ENCODE assay signal across 24 mouse cellular contexts in genomic region chr6:54157097-54157496, GRCm38 (mm10).
"Had no signal": no experiment of that assay in that cellular context is flagged by ENCODE, and none has a peak within 500 bp of the region (broad histone marks: within the 10 kb centered on the region; RNA-seq: fewer than 3 reads in every experiment).

No protein-coding gene starts in this region.

- H3K9me3 ChIP-seq: heart, embryonic 12.5 days; hindbrain, embryonic 10.5 days; hindbrain, embryonic 12.5 days; intestine, embryonic 15.5 days; limb, embryonic 10.5 days; limb, embryonic 12.5 days; liver, embryonic 13.5 days had no signal

- H3K4me2 ChIP-seq: heart, embryonic 12.5 days; hindbrain, embryonic 12.5 days; hindbrain, embryonic 14.5 days; intestine, embryonic 15.5 days; limb, embryonic 12.5 days; liver, embryonic 11.5 days; liver, embryonic 13.5 days had no signal

- H3K9ac ChIP-seq: heart, embryonic 12.5 days; hindbrain, embryonic 12.5 days; hindbrain, embryonic 14.5 days; intestine, embryonic 15.5 days; limb, embryonic 12.5 days; liver, embryonic 13.5 days had no signal

- H3K4me3 ChIP-seq: heart, adult 2 months; heart, embryonic 12.5 days; hindbrain, embryonic 10.5 days; hindbrain, embryonic 12.5 days; intestine, embryonic 15.5 days; layer of hippocampus, adult 2 months; left cerebral cortex, adult 2 months; limb, embryonic 10.5 days; limb, embryonic 12.5 days; liver, embryonic 13.5 days had no signal

- H3K27me3 ChIP-seq: heart, embryonic 12.5 days; hindbrain, embryonic 12.5 days; intestine, embryonic 15.5 days; limb, embryonic 12.5 days; liver, embryonic 13.5 days had no signal

- DNase-seq: gastrocnemius, postnatal 14 days; heart, adult 2 months; heart, postnatal 10 days; heart, postnatal 4 days; kidney, adult 18-20 months; kidney, adult 8-10 months; kidney, postnatal 10 days; kidney, postnatal 25 days; kidney, postnatal 4 days; liver; liver, embryonic 13.5 days had no signal

- H3K36me3 ChIP-seq: heart, embryonic 12.5 days; hindbrain, embryonic 10.5 days; hindbrain, embryonic 12.5 days; intestine, embryonic 15.5 days; limb, embryonic 10.5 days; limb, embryonic 12.5 days; liver, embryonic 13.5 days had no signal

- H3K27ac ChIP-seq: heart, adult 2 months; hindbrain, embryonic 10.5 days; hindbrain, embryonic 12.5 days; hindbrain, embryonic 14.5 days; layer of hippocampus, adult 2 months; left cerebral cortex, adult 2 months; limb, embryonic 10.5 days; limb, embryonic 12.5 days; liver, embryonic 13.5 days had no signal

- H3K4me1 ChIP-seq: hindbrain, embryonic 12.5 days had no signal

- ATAC-seq: hindbrain, embryonic 16.5 days; inflammation-experienced regulatory T-cells, adult 6 months; intestine, postnatal 0 days had no signal
